8 mouse cellular contexts compared by ENCODE assay signal in the genomic region with DNA sequence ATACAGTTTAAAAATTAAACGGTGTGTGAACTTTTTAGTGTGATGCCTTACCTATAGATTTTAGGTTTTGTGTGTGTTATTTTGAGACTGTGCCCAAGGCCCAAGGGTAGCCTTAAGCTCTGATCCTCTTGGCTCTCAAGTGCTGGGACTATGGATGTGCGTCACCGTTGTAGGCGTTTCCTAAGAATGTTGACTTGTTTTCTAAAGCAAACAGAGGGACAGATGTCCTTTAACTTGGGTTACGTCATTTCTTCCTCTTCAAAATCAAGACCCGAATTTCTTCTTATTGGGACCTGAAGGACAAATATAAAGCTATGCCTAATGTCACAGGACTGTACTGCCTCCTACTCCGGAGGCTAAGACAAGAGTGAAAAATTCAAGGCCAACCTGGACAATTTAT. TPM values are rescaled to one million over a fixed set of nuclear protein-coding genes. Genes with fewer than 3 reads are reported as not detected.
DNase-seq lines count a peak whose midpoint lies in the region; ATAC-seq and TF ChIP-seq lines count a peak whose summit lies in the region.

A gene (plus strand): TSS at position 229 of the 400 bp plus-strand sequence.

- intact Hi-C loops in heart, postnatal 25 days (cut with DNase I): loop anchor here (10.0 kb wide), 1 partner anchor 222 kb away; a partner anchor contains a TSS

- H3K9me3 ChIP-seq in erythroblast, embryonic 14.5 days (ENCODE audit: control insufficient read depth, low read length): no peaks in the 10 kb centered on the region; the same call in 1 of the 2 replicates
- H3K9me3 ChIP-seq in limb, embryonic 12.5 days: no peaks in the 10 kb centered on the region

- peaks cover 54% of the 10 kb centered on the region for H3K4me1 ChIP-seq in erythroblast, embryonic 14.5 days (ENCODE audit: control insufficient read depth)
- peaks cover 18% of the 10 kb centered on the region for H3K4me1 ChIP-seq in limb, embryonic 12.5 days (replicated peaks)
- peaks cover 10% of the 10 kb centered on the region; the same call in 1 of the 2 replicates for H3K4me1 ChIP-seq in olfactory bulb, adult 2 months (ENCODE audit: control insufficient read depth, insufficient read depth, low read length)

- DNase-seq in ES-CJ7 (ENCODE audit: low read depth, low spot score): peak; percentile 58
- DNase-seq in heart, postnatal 25 days (ENCODE audit: low spot score): no peak
- no peak for DNase-seq in spleen, postnatal 4 days (ENCODE audit: low spot score in 2 of 2)
- DNase-seq in retina, embryonic 14.5 days (ENCODE audit: low spot score): no peak

- H3K36me3 ChIP-seq in C2C12 (ENCODE audit: control insufficient read depth, insufficient read depth): peaks cover 21% of the 10 kb centered on the region
- peaks cover 35% of the 10 kb centered on the region for H3K36me3 ChIP-seq in erythroblast, embryonic 14.5 days (ENCODE audit: control insufficient read depth)
- peaks cover 23% of the 10 kb centered on the region for H3K36me3 ChIP-seq in limb, embryonic 12.5 days

- H3K27me3 ChIP-seq in C2C12 (ENCODE audit: control insufficient read depth, insufficient read depth, insufficient read length): no peaks in the 10 kb centered on the region
- H3K27me3 ChIP-seq in erythroblast, embryonic 14.5 days (ENCODE audit: control insufficient read depth): peaks cover 3% of the 10 kb centered on the region
- peaks cover 3% of the 10 kb centered on the region; the same call in 1 of the 2 replicates for H3K27me3 ChIP-seq in limb, embryonic 12.5 days

- H3K4me2 ChIP-seq in limb, embryonic 12.5 days: peak within 1 kb of the TSS; percentile 74

- no peak for ATAC-seq in limb, embryonic 12.5 days (ENCODE audit: insufficient number of reproducible peaks, insufficient read depth, low FRiP score, low TSS enrichment, low read depth)

- peaks cover 42% of the 10 kb centered on the region for H3K79me2 ChIP-seq in C2C12 (ENCODE audit: control insufficient read depth, insufficient read depth)

- TF ChIP-seq CTCF in C2C12 (IDR thresholded peaks at IDR 0.05; ENCODE audit: control insufficient read depth, insufficient read depth, insufficient read length): no peak
- no peak for TF ChIP-seq CTCF in olfactory bulb, adult 2 months (IDR thresholded peaks at IDR 0.05; ENCODE audit: insufficient read depth, low read depth, low read length)

- peaks cover 30% of the 10 kb centered on the region for H3K79me3 ChIP-seq in C2C12 (ENCODE audit: low read depth)

- no peak for TF ChIP-seq POLR2A in olfactory bulb, adult 2 months (IDR thresholded peaks at IDR 0.05; ENCODE audit: insufficient read depth, low read depth, low read length)

- peak within 1 kb of the TSS; percentile 76 for H3K9ac ChIP-seq in limb, embryonic 12.5 days (replicated peaks)

- H3K27ac ChIP-seq in limb, embryonic 12.5 days: peak within 1 kb of the TSS; percentile 75
- peak within 1 kb of the TSS; percentile 52; the same call in 1 of the 2 replicates for H3K27ac ChIP-seq in olfactory bulb, adult 2 months (ENCODE audit: insufficient read depth, low read depth, low read length)

- peak within 1 kb of the TSS; percentile 84 for H3K4me3 ChIP-seq in C2C12 (ENCODE audit: insufficient read depth, poor library complexity, severe bottlenecking)
- H3K4me3 ChIP-seq in erythroblast, embryonic 14.5 days (replicated peaks): peak within 1 kb of the TSS; percentile 97
- peak within 1 kb of the TSS; percentile 75 for H3K4me3 ChIP-seq in limb, embryonic 12.5 days (replicated peaks)
- H3K4me3 ChIP-seq in olfactory bulb, adult 2 months (ENCODE audit: insufficient read depth, low read depth, low read length): peak within 1 kb of the TSS; percentile 67

- H3ac ChIP-seq in C2C12 (ENCODE audit: control insufficient read depth, insufficient read length, low read depth): peak within 1 kb of the TSS; percentile 92

- 97% methylated on average over 7 of the region's 7 CpGs for WGBS in limb, embryonic 12.5 days
- 95% methylated on average over 7 of the region's 7 CpGs for WGBS in olfactory bulb, adult 2 months

TF ChIP-seq in C2C12, 6 proteins besides CTCF, POLR2A, EP300 and RAD21:
- TF ChIP-seq USF1 (IDR thresholded peaks at IDR 0.05; ENCODE audit: low read depth): no peak
- TF ChIP-seq MYOD1 (IDR thresholded peaks at IDR 0.05; ENCODE audit: control insufficient read depth, insufficient read length, low read depth): no peak
- no peak for TF ChIP-seq MYOG (IDR thresholded peaks at IDR 0.05; ENCODE audit: control insufficient read depth, extremely low read depth, insufficient read length)
- TF ChIP-seq FOSL1 (IDR thresholded peaks at IDR 0.05; ENCODE audit: insufficient read depth, low read length, poor library complexity, severe bottlenecking): no peak
- no peak for TF ChIP-seq CEBPB (IDR thresholded peaks at IDR 0.05; ENCODE audit: low read depth)
- TF ChIP-seq MAX (IDR thresholded peaks at IDR 0.05): no peak

RNA-seq across cellular contexts. Expression of the gene that starts here (rescaled TPM):
- 152 TPM for polyA plus RNA-seq in C2C12 (2012; fragmentation: generic; extraction: Trizol)
- 4.3 and 8.5 TPM in 2 replicates for polyA plus RNA-seq in erythroblast, embryonic 14.5 days (2012)
- 10 to 100 TPM; 31.4 to 34.5 TPM for total RNA-seq in heart, postnatal 25 days (2021)
- polyA plus RNA-seq in limb, embryonic 12.5 days (2016; fragmentation: Nextera tagmentation; extraction: Ambion mirVana): 65.5 and 73.8 TPM in 2 replicates
- polyA plus RNA-seq in olfactory bulb, adult 2 months (2012; ENCODE audit: insufficient read depth, insufficient read length, low replicate concordance, missing spikeins): not detected in 2 replicates
